Mouse (Mus musculus): Measurements from ENCODE around the gene Nedd8. TPM values are rescaled to one million over a fixed set of nuclear protein-coding genes. Genes with fewer than 3 reads are reported as not detected.

The Nedd8 gene
- polyA plus RNA-seq, 1 experiment = 222 TPM

GRCm38 (mm10) chr14:55644261-55644888, 27.5 kb downstream of the Nedd8 start:
- Histone ChIP-seq H3K27me3 (ENCODE audit: control insufficient read depth, insufficient read depth, low read length) (no peaks in the 10 kb centered on the region), H3K4me3 (ENCODE audit: control insufficient read depth, low read depth, low read length) (peak overlapping the region; percentile 73), H3K4me1 (ENCODE audit: control insufficient read depth, insufficient read depth, low read length) (peaks cover 9% of the 10 kb centered on the region), H3K36me3 (ENCODE audit: control insufficient read depth, insufficient read depth, low read length) (0 out of 2 replicates have a peak, but pooled peaks cover 1% of the 10 kb centered on the region), H3K27ac (ENCODE audit: control insufficient read depth, insufficient read depth, low read depth, low read length) (peak overlapping the region; percentile 32)
- no peak for TF ChIP-seq CTCF (IDR thresholded peaks at IDR 0.05; ENCODE audit: control insufficient read depth, insufficient read depth, insufficient replicate concordance, low read depth, low read length)
- TF ChIP-seq POLR2A (IDR thresholded peaks at IDR 0.05; ENCODE audit: control insufficient read depth, low read depth, low read length) = no peak

DNA sequence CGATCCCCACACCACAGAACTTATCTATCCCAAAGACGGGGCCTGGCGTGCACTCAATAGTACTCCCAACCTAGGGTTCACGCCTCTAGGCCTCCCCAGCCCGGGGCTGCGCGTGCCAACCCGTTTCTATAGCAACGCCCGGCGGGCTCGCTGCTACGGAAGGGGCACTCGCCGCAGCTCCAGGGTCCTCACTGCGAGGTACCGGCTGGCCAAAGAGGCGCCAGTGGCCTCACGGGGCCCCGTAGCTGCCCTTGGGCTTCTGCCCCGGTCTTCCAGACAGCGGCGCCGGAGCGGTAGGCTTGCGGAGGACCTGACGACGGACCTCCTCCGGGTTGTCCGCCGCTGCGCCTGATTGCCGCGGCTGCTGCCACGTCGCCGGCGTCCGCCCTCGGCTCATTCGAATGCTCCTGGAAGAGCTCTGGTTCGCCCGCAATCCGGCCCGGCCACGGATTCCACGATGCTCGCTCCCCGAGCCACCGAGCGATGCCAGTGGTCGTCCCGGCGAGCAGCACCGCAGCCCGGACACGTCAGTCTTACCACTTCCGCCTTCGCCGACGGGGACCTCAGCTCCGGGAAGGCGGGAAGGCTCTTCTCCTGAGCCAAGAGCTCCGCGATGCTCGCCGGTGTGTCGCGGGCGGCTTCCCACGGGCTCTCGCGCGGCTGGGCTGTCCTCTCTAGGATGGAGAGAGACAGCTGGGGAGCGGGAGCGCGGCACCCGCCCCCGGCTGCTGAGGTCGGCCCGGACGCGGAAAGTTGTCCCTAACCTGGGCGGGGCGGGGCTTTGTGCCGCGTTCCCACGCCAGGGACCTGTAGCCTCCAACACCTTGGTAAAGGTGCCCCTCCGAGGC, 28.6 kb downstream of the Nedd8 start, which contains the start of gene Tm9sf1:
Gene Tm9sf1 (minus strand): TSS at position 747 of the 848 bp plus-strand sequence.
- H3K4me3 ChIP-seq (ENCODE audit: control insufficient read depth, low read depth, low read length) = peak within 1 kb of the TSS; percentile 87
- peak within 1 kb of the TSS; percentile 93 for H3K27ac ChIP-seq (ENCODE audit: control insufficient read depth, insufficient read depth, low read depth, low read length)
- H3K36me3 ChIP-seq (ENCODE audit: control insufficient read depth, insufficient read depth, low read length) = 0 out of 2 replicates have a peak, but pooled peaks cover 1% of the 10 kb centered on the region

GRCm38 (mm10) chr14:55642679-55643059, 29.3 kb downstream of the Nedd8 start:
- H3K36me3 ChIP-seq (ENCODE audit: control insufficient read depth, insufficient read depth, low read length) = 0 out of 2 replicates have a peak, but pooled peaks cover 1% of the 10 kb centered on the region
- peak overlapping the region; percentile 87 for H3K4me3 ChIP-seq (ENCODE audit: control insufficient read depth, low read depth, low read length)
- H3K27me3 ChIP-seq (ENCODE audit: control insufficient read depth, insufficient read depth, low read length) = no peaks in the 10 kb centered on the region
- H3K4me1 ChIP-seq (ENCODE audit: control insufficient read depth, insufficient read depth, low read length) = peaks cover 9% of the 10 kb centered on the region
- TF ChIP-seq POLR2A (IDR thresholded peaks at IDR 0.05; ENCODE audit: control insufficient read depth, low read depth, low read length) (no peak), CTCF (IDR thresholded peaks at IDR 0.05; ENCODE audit: control insufficient read depth, insufficient read depth, insufficient replicate concordance, low read depth, low read length) (no peak)
- H3K27ac ChIP-seq (ENCODE audit: control insufficient read depth, insufficient read depth, low read depth, low read length) = peak overlapping the region; percentile 93

More for the DNA sequence above, 28.6 kb downstream of the Nedd8 start, which contains the start of gene Tm9sf1:
- no peaks in the 10 kb centered on the region for H3K27me3 ChIP-seq (ENCODE audit: control insufficient read depth, insufficient read depth, low read length)
- peak; percentile 69 for TF ChIP-seq POLR2A (IDR thresholded peaks at IDR 0.05; ENCODE audit: control insufficient read depth, low read depth, low read length)
- no peak for TF ChIP-seq CTCF (IDR thresholded peaks at IDR 0.05; ENCODE audit: control insufficient read depth, insufficient read depth, insufficient replicate concordance, low read depth, low read length)
- peaks cover 9% of the 10 kb centered on the region for H3K4me1 ChIP-seq (ENCODE audit: control insufficient read depth, insufficient read depth, low read length)

- Histone ChIP-seq H3K36me3 (ENCODE audit: control insufficient read depth, insufficient read depth, low read length) (peaks cover 3% of the 10 kb centered on the region; the same call in 1 of the 2 replicates), H3K27me3 (ENCODE audit: control insufficient read depth, insufficient read depth, low read length) (no peaks in the 10 kb centered on the region), H3K4me3 (ENCODE audit: control insufficient read depth, low read depth, low read length) (no peak overlapping the region), H3K4me1 (ENCODE audit: control insufficient read depth, insufficient read depth, low read length) (peaks cover 10% of the 10 kb centered on the region), H3K27ac (ENCODE audit: control insufficient read depth, insufficient read depth, low read depth, low read length) (no peak overlapping the region)
- TF ChIP-seq POLR2A (IDR thresholded peaks at IDR 0.05; ENCODE audit: control insufficient read depth, low read depth, low read length) (no peak), CTCF (IDR thresholded peaks at IDR 0.05; ENCODE audit: control insufficient read depth, insufficient read depth, insufficient replicate concordance, low read depth, low read length) (no peak)
Observed at GRCm38 (mm10) chr14:55641291-55641690, 30.6 kb downstream of the Nedd8 start.

- H3K4me3 ChIP-seq (ENCODE audit: control insufficient read depth, low read depth, low read length) = no peak overlapping the region
- no peak for TF ChIP-seq CTCF (IDR thresholded peaks at IDR 0.05; ENCODE audit: control insufficient read depth, insufficient read depth, insufficient replicate concordance, low read depth, low read length)
- TF ChIP-seq POLR2A (IDR thresholded peaks at IDR 0.05; ENCODE audit: control insufficient read depth, low read depth, low read length) = no peak
- no peaks in the 10 kb centered on the region for H3K27me3 ChIP-seq (ENCODE audit: control insufficient read depth, insufficient read depth, low read length)
- H3K27ac ChIP-seq (ENCODE audit: control insufficient read depth, insufficient read depth, low read depth, low read length) = no peak overlapping the region
- H3K4me1 ChIP-seq (ENCODE audit: control insufficient read depth, insufficient read depth, low read length) = peaks cover 12% of the 10 kb centered on the region
- peaks cover 4% of the 10 kb centered on the region; the same call in 1 of the 2 replicates for H3K36me3 ChIP-seq (ENCODE audit: control insufficient read depth, insufficient read depth, low read length)
Observed at GRCm38 (mm10) chr14:55640816-55641215, 31.1 kb downstream of the Nedd8 start.

- Histone ChIP-seq H3K36me3 (ENCODE audit: control insufficient read depth, insufficient read depth, low read length) (peaks cover 5% of the 10 kb centered on the region), H3K4me3 (ENCODE audit: control insufficient read depth, low read depth, low read length) (peak within 1 kb of the TSS; percentile 29; the same call in 1 of the 2 replicates), H3K4me1 (ENCODE audit: control insufficient read depth, insufficient read depth, low read length) (peaks cover 9% of the 10 kb centered on the region), H3K27me3 (ENCODE audit: control insufficient read depth, insufficient read depth, low read length) (no peaks in the 10 kb centered on the region), H3K27ac (ENCODE audit: control insufficient read depth, insufficient read depth, low read depth, low read length) (no peak within 1 kb of the TSS)
- TF ChIP-seq CTCF (IDR thresholded peaks at IDR 0.05; ENCODE audit: control insufficient read depth, insufficient read depth, insufficient replicate concordance, low read depth, low read length) (no peak), POLR2A (IDR thresholded peaks at IDR 0.05; ENCODE audit: control insufficient read depth, low read depth, low read length) (no peak)
Observed at GRCm38 (mm10) chr14:55637795-55638194, 34.1 kb downstream of the Nedd8 start, which contains the start of gene Gm49378. TSS of gene Gm49378 (minus strand) at chr14:55637895.

DNA sequence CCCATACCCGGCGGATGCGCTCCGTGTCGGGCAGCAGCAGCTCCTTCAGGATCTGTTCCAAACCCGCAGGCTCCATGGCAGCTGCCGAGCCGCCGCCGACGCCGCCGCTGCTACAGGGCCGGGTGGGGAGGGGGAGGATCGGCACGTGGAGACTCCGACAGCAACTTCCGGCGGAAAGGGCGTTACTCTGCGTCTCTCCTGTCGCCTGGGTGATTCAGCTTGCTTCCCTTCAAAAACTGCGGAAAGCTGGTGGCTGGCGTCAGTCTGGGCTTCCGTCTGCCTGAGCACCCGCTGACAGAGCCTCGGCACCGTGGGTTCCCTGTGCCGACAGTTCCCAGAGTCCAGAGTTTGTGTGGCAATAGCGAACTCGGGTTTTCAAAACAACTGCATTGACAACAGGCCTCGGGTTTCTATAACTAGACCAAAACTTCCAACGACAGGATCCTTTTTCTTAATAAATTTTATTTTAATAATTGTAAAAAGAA, 36.4 kb downstream of the Nedd8 start, which contains the start of gene Ipo4:
Gene Ipo4 (minus strand): TSS at position 435 of the 485 bp plus-strand sequence.
- TF ChIP-seq CTCF (IDR thresholded peaks at IDR 0.05; ENCODE audit: control insufficient read depth, insufficient read depth, insufficient replicate concordance, low read depth, low read length) (0 out of 2 replicates have a peak, but pooled peaks have one; percentile 5), POLR2A (IDR thresholded peaks at IDR 0.05; ENCODE audit: control insufficient read depth, low read depth, low read length) (peak; percentile 97)
- H3K4me1 ChIP-seq (ENCODE audit: control insufficient read depth, insufficient read depth, low read length) = peaks cover 6% of the 10 kb centered on the region
- H3K27ac ChIP-seq (ENCODE audit: control insufficient read depth, insufficient read depth, low read depth, low read length) = peak within 1 kb of the TSS; percentile 73
- peak within 1 kb of the TSS; percentile 95 for H3K4me3 ChIP-seq (ENCODE audit: control insufficient read depth, low read depth, low read length)
- no peaks in the 10 kb centered on the region for H3K27me3 ChIP-seq (ENCODE audit: control insufficient read depth, insufficient read depth, low read length)
- peaks cover 4% of the 10 kb centered on the region for H3K36me3 ChIP-seq (ENCODE audit: control insufficient read depth, insufficient read depth, low read length)
